Mouse (Mus musculus): ENCODE results near the gene Acaa1b. TPM values are rescaled to one million over a fixed set of nuclear protein-coding genes. Genes with fewer than 3 reads are reported as not detected.

Acaa1b gene
- polyA plus RNA-seq, 1 experiment from 2014 or later = 1.6 TPM

DNA sequence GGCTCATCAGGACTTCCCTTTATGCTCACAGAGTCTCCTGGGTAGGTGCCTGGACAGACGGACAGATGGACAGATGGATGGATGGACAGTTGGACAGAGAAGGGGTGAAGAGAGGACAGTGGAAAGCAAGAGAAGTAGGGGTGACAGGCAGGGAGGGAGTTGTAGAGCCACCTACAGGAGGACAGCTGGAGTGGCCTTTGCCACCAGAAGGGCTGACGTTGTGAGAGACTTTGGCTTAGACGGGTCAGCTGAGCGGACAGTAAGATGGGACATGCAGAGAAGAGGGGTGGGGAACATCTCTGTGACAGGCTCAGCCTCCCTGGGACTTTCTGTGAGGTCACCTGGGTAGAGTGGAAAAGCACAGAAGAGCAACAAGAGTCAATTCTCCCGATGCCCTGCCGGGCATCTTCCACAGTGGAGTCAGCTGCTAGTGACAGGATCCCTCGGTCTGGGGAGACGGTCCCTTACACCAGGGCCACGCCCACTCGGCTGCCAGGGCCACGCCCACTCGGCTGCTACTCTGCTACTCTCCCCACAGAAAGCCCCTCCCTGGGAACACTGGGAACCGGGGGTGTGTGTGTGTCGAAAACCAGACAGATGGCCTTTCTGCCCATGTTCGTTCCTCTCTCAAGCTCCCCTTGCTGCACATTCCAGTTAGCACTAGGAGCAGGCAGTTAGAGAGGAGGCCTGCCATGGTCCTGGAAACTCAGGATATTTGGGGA, 56.6 kb downstream of the Acaa1b start:
- Histone ChIP-seq H3K9me3 (no peaks in the 10 kb centered on the region), H3K36me3 (replicated peaks) (no peaks in the 10 kb centered on the region), H3K4me1 (peaks cover 46% of the 10 kb centered on the region), H3K27ac (replicated peaks) (no peak overlapping the region), H3K27me3 (replicated peaks; ENCODE audit: low read depth, poor library complexity, severe bottlenecking) (peaks cover 24% of the 10 kb centered on the region), H3K4me3 (no peak overlapping the region)
- 15% methylated on average over 15 of the region's 15 CpGs for WGBS
- DNase-seq (ENCODE audit: low spot score) = no peak

Other genes starting within 250 kb of the Acaa1b start
- gene Ctdspl, start 230.6 kb downstream of the Acaa1b start, polyA plus RNA-seq (2016; fragmentation: Nextera tagmentation; extraction: Ambion mirVana) = 10.1 and 11.0 TPM in 2 replicates
- gene Vill, start 104.3 kb downstream of the Acaa1b start, polyA plus RNA-seq (2016; fragmentation: Nextera tagmentation; extraction: Ambion mirVana) = 19.3 and 20.5 TPM in 2 replicates
- 20.7 and 21.2 TPM in 2 replicates for gene Plcd1, start 63.6 kb downstream of the Acaa1b start, polyA plus RNA-seq (2016; fragmentation: Nextera tagmentation; extraction: Ambion mirVana)
- gene Dlec1, start 54.6 kb downstream of the Acaa1b start, polyA plus RNA-seq (2016; fragmentation: Nextera tagmentation; extraction: Ambion mirVana) = 1.0 and 1.5 TPM in 2 replicates
- not detected in 2 replicates for gene Gm47289, start 2.1 kb upstream of the Acaa1b start, polyA plus RNA-seq (2016; fragmentation: Nextera tagmentation; extraction: Ambion mirVana)
- not detected in 2 replicates for gene Slc22a13, start 52.0 kb upstream of the Acaa1b start, polyA plus RNA-seq (2016; fragmentation: Nextera tagmentation; extraction: Ambion mirVana)
- gene Oxsr1, start 165.3 kb upstream of the Acaa1b start, polyA plus RNA-seq (2016; fragmentation: Nextera tagmentation; extraction: Ambion mirVana) = 12.1 and 12.3 TPM in 2 replicates
- 75.2 and 76.8 TPM in 2 replicates for gene Acaa1a, start 182.6 kb upstream of the Acaa1b start, polyA plus RNA-seq (2016; fragmentation: Nextera tagmentation; extraction: Ambion mirVana)
- gene Myd88, start 184.3 kb upstream of the Acaa1b start, polyA plus RNA-seq (2016; fragmentation: Nextera tagmentation; extraction: Ambion mirVana) = 8.3 and 9.9 TPM in 2 replicates
- 9.3 and 9.8 TPM in 2 replicates for gene Xylb, start 200.3 kb upstream of the Acaa1b start, polyA plus RNA-seq (2016; fragmentation: Nextera tagmentation; extraction: Ambion mirVana)
- gene Slc22a14, start 208.5 kb upstream of the Acaa1b start, polyA plus RNA-seq (2016; fragmentation: Nextera tagmentation; extraction: Ambion mirVana) = not detected in 2 replicates
- gene Acvr2b, start 245.0 kb upstream of the Acaa1b start, polyA plus RNA-seq (2016; fragmentation: Nextera tagmentation; extraction: Ambion mirVana) = 78.6 and 85.6 TPM in 2 replicates

Measured in embryonic facial prominence, embryonic 10.5 days (tissue).